Mouse (Mus musculus) left cerebral cortex, adult 9 months (tissue): ENCODE results near the gene Tmem53.
A peak's percentile ranks its signal among the peaks of the same experiment; 100 is the strongest.

ENCODE experiments used
- DNase-seq, 2 experiments: peaks; one replicate each; pipeline ENCODE4 v3.0.0; 2022; ENCODE audit warnings: low spot score in 2 of 2

The Tmem53 gene

DNA sequence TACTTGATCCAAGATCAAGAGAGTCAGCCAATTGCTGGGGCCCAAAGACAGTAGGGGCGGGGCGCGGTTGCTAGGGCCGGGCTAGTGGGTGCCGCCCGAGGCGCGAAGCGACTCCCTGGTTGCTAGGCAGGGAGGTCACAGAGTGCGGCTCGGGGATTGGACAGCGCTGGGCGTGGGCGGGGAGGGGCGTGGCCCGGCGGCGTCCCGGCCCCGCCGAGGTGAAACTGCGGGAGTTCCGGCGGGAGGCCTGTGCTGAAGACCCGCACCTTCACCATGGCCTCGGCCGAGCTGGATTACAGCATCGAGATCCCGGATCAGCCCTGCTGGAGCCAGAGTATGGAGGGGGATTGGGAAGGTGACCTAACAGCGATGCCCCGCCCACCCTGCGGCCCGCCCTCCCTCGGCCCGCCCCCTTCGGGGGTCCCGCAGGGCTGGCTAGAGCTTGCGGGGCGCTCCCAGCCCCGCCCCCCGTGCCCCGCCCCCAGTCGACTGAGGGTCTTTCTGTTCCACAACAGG lies at the start of gene Tmem53, which contains the start of gene Armh1:
Tmem53 (plus strand) TSS at position 151 of the 516 bp plus-strand sequence.
Armh1 (minus strand) TSS at position 325 of the 516 bp plus-strand sequence.
- peak in 1 of 2 experiments; percentile 71 for DNase-seq

DNA sequence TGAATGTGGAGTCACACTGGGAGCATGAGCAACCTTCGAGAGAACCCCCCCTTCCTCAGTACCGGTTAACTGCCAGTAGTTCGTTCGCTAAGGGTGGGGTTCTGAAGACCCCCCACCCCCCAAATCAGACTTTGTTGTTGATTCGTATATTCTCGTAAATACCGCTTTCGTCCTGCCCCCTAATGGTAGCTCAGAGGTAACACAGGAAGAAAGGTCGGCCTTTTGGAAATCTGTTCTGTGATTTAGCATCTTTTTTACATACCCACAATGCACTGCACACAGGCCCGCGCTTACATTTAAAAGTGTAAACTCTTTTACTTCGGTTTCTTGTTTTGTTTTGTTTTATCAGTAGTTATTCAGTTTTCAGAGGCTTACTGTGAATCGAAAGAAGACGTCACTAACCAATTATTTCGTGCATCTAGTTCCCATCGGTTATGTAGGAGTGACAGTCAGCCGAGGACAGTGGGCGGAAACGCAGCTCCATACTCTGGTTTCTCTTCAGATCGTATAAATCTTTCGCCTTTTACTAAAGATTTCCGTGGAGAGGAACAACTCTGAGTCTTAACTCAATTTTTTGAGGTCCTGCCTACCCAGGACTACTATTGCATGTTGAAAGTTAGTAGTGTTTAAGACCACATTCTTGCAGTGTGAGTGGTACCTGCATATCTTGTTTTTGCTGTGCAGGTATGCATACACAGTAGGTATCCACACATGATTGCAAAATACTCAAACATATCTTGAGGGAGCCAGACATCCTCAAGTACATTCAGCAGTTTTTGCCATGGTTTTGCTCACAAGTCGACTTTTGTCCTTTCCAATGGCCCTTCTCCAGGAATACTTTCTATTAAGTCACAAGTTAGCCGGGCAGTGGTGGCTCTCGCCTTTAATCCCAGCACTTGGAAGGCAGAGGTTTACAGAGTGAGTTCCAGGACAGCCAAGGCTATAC lies 49.4 kb upstream of the Tmem53 start:
- DNase-seq: no peak

DNA sequence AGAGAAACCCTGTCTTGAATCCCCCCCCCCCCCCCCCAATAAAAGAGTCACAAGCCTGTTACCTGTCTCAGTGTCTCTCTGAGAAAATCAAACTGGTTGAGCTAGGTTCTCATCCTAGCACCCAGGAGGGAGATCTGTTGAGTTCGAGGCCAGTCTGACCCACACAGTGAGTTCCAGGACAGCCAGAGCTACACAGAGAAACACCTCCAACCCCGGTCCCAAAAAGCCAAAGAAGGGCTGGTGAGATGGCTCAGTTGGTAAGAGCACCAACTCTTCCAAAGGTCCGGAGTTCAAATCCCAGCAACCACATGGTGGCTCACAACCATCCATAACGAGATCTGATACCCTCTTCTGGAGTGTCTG lies 48.8 kb upstream of the Tmem53 start:
- DNase-seq: no peak

DNA sequence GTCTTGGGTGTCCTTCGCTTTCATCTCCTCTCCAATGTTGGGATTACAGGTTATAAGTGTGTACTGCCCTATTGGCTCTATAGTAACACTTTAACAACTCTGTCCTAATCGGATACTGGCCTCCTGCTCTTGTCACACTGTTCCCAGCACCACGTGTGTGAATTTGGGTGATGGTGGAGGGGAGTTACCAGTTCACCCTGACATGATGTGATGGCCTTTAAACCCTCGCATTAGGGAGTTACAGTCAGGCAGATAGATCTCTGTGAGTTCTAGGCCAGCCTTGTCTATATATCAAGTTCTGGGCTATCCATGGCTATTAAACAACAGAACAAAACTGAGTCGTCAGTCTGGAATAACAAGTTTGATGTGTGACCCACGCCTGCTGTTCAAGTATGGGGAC lies 42.2 kb upstream of the Tmem53 start:
- no peak for DNase-seq

DNA sequence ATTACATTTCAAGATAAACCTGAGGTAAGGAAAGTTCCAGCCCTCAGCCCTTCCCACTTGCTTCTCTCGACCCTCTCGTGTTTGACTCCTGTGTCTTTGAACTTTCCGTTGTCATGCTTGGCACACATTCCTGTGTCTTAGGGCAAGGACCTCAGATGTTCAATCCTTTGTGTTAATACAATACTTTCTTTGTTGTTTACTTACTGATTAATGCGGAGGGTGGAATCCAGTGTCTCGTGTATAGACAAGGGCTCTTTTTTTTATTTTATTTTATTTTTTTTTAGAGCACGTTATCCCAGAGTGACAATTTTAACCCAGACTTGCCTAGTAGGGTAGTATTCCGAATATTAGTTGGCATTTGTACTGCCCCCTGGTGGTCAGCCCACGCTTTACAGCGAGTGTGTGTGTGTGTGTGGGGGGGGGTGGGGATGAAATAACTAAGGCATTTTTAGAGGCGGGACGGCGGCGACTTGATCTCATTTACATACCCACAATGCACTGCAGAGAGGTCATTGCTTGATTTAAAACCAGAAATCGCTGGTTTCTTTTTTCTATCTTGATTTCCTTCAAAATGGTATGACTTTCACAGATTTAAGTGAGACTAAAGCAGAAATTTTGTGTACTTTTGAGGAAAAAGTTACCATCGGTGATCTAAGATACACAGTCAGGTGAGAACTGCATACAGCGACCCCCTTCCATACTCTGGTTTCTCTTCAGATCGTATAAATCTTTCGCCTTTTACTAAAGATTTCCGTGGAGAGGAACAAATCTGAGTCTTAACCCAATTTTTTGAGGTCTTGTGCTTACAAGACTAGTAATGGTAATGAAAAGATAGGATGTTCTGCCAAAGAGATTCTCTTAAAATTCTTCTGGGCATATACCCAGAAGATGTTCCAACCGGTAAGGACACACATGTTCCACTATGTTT lies 41.3 kb upstream of the Tmem53 start:
- DNase-seq: peak in 1 of 2 experiments; percentile 55

DNA sequence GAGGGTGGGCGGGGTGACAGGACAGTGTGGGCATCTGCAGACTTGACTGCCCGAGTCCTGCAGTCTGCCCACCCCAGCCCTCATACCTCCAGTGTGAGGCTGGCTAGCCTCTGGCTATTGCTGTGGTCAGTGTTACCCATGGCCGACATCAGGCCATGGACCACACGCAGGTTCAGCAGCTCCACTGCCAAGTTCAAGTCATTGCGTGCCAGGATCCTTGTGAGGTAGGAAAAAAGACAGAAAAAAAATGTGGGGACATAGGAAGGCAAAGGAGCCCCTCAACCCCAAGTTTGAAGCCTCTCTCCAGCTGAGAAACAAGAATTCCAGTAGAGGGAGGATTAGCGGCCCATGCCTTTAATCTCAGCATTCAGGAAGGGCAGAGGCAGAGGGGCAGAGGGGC lies 37.5 kb upstream of the Tmem53 start:
- DNase-seq: no peak

DNA sequence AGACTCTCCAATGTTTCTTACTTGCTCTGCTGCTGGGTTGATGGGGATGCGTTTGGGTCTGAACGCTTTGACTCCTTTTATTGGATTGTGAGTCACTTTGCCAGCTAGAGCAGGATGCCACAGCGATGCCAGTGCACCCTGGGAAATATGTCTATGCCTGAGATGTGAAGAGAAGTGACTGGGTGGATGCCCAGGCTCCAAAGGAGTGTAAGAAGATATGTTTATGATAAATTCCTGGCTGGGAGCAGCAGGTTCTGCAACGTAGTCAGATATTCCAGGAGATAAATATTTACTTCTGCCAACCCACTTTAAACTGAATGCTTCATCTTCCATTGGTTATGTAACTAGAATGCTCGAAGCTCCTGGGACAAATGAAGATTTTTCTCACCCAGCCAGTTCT lies 34.7 kb upstream of the Tmem53 start:
- peak in 1 of 2 experiments; percentile 46 for DNase-seq

DNA sequence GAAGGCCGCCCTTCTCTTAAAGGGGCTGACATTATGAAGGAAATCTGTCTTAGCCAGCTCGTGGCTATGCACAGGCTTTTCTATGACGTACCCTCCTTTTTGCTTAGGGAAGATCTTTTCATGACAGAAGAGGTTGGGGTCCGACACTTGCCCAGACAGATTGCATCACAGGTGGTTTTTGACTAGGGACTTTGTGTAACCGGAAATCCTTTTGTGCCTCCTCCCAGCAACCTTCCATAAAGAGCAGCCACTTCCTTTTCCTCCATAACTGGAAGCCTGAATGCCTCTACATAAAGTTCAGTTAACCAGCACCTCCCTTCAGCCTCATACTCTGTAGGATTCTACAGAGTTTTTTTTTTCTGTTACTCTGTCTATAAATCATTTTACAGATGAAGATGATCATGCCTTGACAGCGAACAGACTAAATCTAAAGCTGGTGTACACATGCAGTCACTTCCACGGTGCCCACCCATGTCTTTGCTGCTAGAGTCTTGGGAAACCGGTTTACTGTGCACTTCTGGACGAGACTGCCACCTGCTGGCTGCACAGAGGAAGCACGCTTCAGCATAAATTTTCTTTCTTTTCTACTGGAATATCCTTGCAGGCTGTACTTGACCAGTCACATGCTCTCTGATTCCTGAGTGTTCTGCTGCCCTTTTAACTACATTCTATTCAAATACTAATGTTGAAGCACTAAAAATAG lies 33.1 kb upstream of the Tmem53 start:
- no peak for DNase-seq

DNA sequence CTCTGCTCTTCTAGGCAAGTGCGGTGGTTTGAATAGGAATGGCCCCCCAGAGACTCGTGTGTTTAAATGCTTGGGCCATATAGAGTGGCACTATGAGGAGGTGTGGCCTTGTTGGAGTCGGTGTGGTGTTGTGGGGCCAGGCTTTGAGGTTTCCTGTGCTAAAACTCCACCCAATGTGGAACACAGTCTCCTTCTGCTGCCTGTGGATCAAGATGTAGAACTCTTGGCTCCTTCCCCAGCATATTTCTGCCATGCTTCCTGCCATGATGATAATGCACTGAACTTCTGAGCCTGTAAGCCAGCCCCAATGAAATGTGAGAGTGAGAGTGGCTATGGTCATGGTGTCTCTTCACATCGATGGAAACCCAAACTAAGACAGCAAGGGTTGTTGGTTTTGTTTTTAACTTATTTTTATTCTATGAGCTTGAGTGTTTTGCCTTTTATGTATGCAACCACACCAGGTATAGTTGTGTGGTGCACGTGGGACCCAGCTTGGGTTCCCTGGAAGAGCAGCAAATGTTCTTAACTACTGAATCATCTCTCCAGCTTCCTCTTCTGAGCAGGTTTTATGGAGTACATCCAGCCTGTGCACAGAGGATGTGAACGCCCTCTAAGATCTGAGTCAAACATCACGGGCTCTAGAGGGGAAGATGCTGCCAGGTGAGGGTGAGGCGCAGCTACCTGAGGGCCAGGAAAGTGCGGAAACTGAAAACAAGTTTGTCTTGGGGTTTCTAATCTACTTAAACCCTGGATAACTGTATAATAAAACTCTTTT lies 30.8 kb upstream of the Tmem53 start:
- DNase-seq: no peak

DNA sequence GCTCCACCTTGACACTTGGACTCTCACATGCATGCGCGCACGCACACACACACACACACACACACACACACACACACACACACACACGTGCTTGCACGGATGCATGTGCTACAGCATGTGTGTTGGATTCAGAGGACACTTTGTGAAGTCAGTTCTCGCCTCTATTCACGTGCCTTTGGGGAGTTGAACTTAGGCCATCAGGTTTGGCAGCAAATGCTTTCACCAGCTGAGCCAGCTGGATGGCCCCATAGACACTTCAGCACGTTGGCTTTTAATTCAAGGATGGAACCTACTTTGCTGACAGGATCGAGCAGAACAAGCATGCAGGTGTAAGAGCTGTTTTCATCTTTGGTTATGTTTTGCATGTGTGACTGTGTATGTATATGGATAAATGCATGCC lies 29.9 kb upstream of the Tmem53 start:
- DNase-seq: no peak

DNA sequence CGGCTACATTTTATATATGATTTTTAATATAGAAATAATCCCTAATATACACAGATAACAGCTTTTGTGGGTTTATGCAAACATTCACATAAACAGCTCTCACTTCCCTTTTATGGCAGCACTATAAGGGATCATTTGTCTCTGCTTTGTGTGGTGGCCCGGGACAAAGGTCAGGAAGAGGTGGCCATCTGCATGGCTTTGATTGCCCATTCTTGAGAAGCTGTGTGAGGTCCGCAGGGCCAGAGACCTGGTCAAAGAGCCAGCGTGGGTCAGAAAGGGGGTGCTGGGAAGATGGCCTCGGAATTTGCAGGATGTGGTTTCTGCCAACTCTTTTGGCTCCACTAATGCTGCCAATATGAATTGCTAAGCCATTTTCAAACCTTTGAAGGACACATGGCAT lies 28.8 kb upstream of the Tmem53 start:
- DNase-seq: no peak

DNA sequence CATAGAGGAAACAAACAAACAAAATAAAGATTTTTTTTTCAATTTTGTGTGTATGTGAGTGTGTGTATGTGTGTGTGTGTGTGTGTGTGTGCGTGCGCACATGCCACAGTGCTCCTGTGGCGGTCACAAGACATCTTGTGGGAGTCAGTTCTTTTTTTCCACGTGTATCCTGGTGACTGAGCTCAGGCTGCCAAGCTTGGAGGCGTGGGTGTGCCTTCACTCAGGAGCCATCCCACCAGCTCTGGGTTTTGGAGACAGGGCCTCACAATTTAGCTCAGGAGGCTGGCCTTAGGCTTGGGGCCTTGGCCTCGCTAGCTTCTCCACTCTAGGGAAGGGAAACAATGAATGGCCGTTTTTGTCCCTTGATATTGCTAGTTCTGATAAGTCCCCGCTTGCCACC lies 27.6 kb upstream of the Tmem53 start:
- DNase-seq: no peak

DNA sequence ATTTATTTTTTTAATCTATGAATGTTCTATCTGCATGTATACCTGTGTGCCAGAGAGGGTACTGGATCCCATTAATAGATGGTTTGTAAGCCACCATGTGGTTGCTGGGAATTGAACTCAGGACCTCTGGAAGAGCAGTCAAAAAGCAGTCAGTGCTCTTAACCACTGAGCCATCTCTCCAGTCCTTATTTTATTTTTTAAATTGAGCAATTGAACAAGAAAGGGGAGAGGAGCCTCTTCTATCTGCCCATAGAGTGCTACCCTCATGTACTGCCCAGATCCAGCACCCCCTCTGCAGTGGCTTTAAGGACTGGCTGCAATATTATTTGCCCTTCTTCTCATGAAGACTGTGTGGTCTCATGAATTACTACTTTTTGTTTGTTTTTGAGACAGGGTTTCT lies 26.5 kb upstream of the Tmem53 start:
- no peak for DNase-seq

DNA sequence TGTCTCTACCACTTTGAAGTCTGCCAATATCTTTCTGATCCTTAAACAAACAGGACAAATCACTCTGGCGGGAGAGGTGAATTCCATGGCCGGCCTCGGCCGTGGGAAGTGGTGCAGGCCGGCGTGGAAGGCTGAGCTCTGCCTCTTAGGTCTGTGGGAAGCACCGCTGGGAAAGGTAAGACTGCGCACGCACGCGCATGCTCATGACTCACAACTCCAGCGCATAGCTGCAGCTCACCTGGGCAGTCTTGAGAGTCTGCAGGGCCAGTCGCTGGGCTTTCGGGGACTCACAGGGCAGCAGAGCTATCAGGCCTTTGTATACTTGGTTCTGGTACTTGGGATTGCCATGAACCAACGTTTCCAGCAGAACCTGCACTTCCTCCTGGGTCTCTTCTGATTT lies 22.2 kb upstream of the Tmem53 start:
- DNase-seq: no peak

DNA sequence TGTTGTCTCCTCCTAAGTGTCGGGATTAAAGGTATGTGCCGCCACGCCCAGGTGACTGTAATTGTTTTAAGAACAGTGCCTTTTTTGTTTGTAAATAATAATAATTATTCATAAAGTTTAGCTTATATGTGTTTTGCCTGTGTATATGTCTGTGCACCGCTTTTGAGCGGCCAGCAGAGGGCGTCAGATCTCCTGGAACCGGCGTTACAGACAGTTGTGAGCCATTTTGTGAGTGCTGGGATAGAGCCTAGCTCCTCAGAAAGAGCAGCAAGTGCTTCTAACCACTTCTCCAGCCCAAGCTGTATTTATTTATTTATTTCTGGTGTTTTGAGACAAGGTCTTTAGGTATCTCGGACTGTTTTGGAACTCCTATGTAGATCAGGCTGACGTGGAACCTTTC lies 21.4 kb upstream of the Tmem53 start:
- DNase-seq: no peak

DNA sequence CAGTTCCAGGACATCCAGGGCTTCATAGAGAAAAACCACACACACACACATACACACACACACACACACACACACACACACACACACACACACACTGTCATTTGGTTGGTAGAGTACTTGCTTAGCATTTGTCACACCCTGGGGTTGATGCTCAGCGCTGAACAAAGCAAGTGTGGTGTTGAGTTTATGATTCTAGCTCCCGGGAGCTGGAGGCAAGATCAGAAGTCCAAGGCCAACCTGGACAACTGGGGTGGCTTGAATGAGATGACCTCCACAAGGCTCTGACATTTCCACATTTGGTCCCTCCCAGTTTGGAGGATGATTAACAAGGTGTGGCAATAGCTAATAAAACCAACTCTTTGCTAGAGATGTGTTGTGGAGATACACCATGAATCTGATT lies 20.5 kb upstream of the Tmem53 start:
- DNase-seq: no peak

DNA sequence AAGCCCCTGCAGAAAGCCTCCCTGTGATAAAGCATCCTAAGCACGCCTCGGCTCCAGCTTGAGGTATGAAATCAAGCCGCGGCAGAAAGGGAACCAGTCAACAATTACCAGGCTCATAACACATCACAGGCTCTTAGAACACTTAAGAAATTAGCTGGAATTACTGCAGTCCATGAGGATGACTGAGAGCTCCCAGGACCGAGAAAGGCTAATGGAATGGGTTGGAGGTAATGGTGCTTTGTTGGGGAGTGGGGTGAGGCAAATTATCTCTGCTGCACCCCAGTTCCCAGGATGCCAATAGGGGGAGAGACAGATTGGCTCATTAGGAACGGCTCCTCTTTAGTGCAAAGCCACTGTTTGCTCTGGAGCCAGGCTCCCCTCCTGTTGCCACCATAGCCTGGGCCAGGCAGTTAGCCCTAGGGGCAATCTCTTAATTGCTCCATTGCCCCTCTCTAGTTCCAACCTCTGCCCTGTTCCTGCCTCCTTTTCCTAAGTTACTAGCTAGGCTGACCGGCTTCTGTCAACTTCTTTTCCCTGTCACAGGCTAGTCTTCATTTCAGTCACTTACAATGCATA lies 17.5 kb upstream of the Tmem53 start:
- no peak for DNase-seq

DNA sequence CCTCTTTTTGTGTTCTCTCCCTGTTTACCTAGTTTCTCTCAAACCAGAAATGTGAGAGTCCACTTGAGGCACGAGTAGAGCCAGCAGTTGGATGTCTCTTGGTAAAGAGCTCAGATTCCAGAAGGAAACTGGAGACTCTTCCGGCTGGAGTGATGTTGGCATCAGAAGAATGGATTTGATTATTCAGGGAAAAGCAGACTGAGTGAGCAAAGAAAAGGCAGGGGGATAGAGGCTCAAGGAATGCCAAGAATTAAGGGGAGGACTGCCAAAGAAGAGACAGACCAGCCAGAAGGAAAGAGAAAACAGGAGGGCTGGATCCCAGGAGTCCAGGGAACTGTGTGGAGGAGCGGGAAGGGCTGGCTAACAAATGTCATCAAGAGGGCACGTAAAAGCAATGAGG lies 15.9 kb upstream of the Tmem53 start:
- DNase-seq: no peak

DNA sequence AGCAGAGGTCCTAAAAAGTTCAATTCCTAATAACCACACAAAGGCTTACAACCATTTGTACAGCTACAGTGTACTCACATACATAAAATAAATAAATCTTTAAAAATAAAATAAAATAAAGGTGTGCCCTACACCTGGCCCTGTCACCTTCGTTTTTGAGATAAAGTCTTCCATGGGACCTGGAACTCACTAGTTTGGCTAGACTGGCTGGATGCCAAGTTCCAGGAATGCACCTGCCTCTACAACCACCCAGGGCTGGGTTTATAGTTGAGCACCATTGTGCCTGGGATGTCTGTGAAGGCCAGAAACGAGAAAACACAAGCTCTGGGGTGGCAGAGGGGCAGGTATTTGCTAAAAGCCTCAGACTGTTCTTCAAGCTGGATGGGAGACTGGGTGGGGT lies 12.6 kb upstream of the Tmem53 start:
- no peak for DNase-seq

DNA sequence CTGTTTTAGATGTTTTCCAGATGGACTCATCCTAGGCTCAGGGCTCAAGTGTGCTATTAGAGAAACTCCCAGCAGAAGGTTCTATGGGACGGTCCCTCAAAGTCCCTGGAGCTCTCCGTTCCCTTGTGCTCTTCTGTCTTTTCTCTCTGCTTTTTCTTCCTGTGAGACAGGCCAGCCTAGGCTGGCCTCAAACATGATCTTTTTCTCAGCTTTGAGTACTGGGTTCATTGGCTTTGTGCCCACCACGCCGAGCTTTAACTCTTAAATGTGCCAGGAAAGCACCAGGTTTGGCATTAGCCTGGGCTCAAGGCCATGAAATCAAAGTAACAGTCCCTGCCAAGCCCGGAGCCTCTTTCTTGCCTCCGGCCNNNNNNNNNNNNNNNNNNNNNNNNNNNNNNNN lies 10.9 kb upstream of the Tmem53 start:
- no peak for DNase-seq

DNA sequence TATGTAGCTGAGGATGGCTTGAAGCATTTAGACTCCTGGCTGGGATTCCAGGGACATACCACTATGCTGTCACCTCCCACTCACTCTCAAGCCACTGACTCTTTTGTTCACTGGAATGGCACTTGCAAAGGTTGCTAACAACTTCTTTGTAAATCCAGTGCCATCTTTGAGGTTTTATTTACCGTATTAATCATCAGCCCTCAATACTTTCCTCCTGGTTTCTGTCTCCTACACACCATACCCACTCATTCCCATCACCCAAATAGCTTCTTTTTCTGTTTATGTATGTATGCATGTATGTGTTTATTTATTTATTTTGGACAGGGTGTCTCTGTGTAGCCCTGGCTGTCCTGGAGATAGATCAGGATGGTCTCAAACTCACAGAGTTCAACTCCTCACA lies 769 bp upstream of the Tmem53 start:
- DNase-seq: no peak
